Mouse (Mus musculus) ES-Bruce4 (cell line): ENCODE measurements around the gene Elmod1.

Source experiments
- CTCF ChIP-seq: IDR thresholded peaks from one replicate; pipeline ENCODE4 v1.8.1; 2011; ENCODE audit warnings: low read depth, low read length
- EP300 ChIP-seq: IDR thresholded peaks from 2 replicates; pipeline ENCODE4 v1.6.1; 2011; ENCODE audit warnings: low read depth, low read length; ENCODE audit not compliant: insufficient read depth
- POLR2A ChIP-seq: IDR thresholded peaks from one replicate; pipeline ENCODE4 v1.8.1; 2011; ENCODE audit warnings: low read length; ENCODE audit not compliant: insufficient read depth

- no peak for TF ChIP-seq CTCF
- no peak for TF ChIP-seq POLR2A
- no peak for TF ChIP-seq EP300
Measured at GRCm38 (mm10) chr9:53895827-53896226, 79.3 kb downstream of the Elmod1 start.
